Mouse (Mus musculus): ENCODE results near the gene Gm5108. TPM values are rescaled to one million over a fixed set of nuclear protein-coding genes. Genes with fewer than 3 reads are reported as not detected.

Gm5108 gene
- not detected for total RNA-seq (2021)

DNA sequence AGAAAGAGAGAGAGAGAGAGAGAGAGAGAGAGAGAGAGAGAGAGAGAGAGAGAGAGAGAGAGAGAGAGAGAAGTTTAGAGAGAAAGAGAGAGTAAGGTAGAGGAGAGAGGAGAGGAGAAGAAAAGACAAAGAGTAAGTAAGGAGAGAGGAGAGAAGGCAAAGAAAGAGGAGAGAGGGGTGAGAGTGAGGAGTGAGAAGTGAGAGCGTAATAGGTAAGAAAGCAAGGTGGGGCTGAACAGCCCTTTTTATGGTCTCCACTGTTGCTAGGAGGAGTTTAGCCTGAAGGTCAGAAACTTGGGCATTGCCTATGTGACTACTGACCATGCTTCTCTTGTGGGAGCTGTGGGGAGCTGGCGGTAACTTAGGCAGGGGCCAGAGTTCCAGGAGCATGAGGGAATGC is at the start of gene Gm5108:
Gene Gm5108, plus strand, starts transcription at position 301 of the 400 bp plus-strand sequence.
- no peak for DNase-seq (ENCODE audit: extremely low spot score in 1 of 2, low spot score in 1 of 2)

DNA sequence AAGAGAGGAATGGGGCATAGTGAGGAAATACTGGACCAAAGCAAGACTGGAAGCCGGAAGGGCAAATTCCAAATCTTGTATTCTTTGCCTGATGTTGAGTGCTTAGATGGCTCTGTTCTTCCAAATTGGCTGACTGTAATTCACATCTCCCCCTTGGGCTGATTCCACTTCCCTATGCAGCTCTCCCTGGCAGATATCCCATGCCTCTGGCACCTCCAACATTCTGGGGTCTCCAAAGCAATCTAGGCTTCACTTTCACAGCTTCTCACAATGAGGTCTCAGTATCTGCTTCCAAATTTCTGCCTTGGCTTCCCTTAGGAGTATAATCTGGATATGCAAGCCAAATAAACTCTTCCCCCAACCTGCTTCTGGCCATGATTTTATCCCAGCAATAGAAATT is 42.5 kb upstream of the Gm5108 start:
- no peak for DNase-seq (ENCODE audit: extremely low spot score in 1 of 2, low spot score in 1 of 2)

DNA sequence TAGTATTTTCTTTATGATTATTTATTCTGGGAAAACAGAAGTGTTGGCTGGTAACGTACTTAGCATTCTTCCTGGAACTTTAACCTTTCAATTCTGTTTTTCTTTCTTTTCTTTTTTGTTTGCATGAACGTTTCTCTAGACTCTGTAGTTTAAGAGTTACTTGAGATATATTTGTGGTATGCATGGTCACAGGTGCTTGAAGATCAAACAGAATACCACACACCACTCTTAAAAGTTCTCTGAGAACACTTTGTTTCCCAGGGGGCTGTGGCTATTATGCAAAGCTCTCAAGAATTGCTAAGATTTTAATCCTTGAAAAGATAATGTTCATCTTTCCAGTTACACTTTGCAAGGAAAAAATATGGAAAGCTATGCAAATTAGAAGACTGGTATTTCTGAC is 36.9 kb upstream of the Gm5108 start:
- DNase-seq (ENCODE audit: extremely low spot score in 1 of 2, low spot score in 1 of 2), result no peak

DNA sequence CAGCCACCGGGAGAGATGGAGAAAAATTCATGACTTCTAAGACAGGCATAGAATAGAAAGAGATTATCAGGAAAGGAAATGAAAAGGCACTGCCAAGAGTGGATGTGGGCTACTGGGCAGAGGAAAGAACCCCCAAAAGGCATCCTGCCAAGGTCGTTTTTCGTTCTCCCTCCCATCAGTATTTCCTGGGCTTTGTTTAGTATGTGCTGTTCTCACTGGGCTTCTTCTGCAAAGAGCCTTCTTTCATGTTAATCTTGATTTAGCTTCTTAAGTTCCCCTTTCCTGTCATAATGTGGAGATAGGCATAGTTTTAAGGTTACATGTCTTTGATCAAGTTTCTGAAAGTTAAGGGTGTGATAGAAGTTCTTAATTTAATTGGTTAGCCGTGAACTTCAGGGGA is 10.9 kb upstream of the Gm5108 start:
- no peak for DNase-seq (ENCODE audit: extremely low spot score in 1 of 2, low spot score in 1 of 2)

DNA sequence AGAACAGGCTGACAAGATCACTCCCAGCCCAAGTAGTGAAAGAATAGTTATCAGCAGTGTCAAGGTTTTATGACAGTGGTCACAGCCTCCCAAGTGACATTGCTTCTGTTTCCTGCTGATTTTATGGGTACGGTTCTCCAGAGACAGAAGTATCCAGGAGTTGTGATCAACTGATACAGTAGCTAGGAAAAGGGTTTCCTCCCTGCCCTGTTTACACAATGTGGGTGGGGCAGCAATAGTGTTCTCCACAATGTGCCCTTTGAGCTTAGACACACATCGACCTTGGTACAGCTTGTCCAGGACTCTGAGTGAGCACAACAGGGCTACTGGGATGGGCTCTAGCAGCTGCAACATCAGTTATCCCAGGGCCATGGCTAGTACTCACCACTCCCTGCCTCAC is 9.8 kb upstream of the Gm5108 start:
- no peak for DNase-seq (ENCODE audit: extremely low spot score in 1 of 2, low spot score in 1 of 2)

DNA sequence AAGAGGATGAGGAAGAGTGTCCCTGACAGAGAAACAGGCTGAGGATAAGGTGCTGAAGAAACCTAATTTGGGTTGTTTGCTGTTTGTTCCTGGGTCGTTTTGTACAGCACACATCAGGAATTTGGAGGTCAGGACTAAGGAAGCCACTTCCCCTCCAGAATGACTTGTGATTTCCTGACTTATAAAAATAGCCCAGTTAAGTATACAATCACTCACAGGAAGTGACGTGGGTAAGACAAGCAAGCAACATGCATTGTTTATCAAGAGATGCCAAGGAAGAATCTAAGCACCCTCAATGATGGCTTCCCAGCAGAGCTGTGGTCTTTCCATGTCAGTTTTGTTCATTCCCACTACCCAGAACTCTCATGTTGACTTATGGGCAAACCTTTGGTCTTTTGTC is 1.7 kb downstream of the Gm5108 start:
- no peak for DNase-seq (ENCODE audit: extremely low spot score in 1 of 2, low spot score in 1 of 2)

DNA sequence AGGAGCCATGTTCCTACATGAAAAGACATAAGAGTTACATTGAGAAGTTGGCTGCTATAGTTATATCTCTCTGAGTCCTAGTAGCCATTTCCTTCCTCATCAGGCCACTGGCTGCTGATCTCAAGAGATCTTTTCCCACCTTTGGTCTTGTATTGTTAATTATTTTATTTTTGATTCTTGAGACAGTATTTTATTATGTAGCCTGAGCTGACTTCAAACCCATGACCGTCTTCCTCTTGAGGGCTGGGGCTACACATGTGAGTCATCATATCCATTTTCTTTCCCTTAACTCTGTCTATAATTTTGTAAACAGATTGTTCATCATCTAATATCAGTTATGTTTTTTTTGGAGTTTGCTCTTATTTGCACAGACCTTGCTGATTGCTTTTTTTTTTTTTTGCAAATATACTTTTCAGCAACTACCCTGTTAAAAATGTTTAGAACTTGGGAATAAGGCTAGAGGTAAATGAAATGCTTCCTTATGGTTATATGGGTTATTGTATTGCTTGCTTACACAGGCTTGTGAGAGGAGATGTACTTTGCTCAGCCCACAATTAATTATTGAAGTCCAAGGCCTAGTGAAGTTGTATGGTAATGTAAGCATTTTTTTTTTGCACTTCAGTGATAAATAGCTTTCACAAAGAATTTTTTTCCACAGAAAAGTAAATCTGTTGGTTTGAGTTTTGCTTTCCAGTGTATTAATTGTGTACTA is 2.8 kb downstream of the Gm5108 start:
- DNase-seq (ENCODE audit: extremely low spot score in 1 of 2, low spot score in 1 of 2), result no peak

DNA sequence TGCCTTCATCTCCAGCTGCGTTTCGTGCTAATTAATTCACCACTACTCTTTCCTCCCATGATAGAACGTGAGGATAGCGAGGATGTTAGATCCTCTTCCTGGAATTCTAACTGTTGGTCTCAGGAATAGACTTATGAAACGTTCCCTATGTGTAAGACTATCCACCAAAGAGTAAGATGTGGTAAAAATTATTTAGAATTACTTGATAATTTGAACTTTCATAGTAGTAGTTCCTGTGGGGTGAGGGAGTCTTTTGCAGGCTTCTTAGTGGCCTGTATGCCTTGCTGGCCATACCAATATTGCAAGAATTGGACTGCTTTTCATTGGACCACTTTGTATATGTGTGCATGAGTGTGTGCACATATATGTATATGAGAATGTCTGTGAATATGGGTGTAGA is 4.9 kb downstream of the Gm5108 start, which contains the start of gene Gm21905:
Gene Gm21905, minus strand, starts transcription at position 101 of the 400 bp plus-strand sequence.
- no peak for DNase-seq (ENCODE audit: extremely low spot score in 1 of 2, low spot score in 1 of 2)

DNA sequence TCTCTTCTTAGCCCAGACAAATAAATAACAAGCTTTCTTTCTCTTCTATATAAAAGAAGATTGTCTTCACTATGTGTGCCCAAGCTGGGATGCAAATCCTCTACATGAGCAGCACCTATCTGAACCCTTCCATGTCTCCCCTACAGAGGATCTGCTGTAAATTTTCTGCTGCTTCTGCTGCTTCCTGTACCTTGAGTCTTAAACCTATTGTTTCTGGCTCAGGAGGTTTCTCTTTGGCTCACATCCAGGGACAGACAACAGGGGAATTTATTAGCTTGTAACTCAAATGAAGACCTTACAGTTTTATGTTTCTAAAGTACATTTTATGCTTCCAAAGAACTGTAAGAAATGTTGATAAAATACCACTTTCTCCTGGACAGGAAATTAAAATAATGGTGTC is 5.5 kb downstream of the Gm5108 start:
- no peak for DNase-seq (ENCODE audit: extremely low spot score in 1 of 2, low spot score in 1 of 2)

DNA sequence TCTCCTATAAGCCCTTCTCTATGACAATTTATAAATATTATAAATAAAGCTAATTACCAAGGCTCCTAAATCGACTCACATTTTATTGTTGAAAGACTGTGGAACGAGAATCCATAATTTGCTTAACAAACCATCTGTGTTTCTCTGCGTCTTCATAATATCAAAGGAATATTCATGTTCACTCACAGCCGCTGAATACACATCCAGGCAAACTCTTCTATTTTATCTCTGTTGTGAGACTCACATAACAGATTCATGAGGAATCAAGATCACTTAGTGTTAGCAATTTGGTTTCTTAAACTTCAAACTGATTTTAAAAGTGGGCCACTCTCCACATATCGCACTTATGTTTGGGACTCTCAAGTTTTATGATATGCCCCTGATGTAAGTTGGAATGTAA is 6.6 kb downstream of the Gm5108 start:
- no peak for DNase-seq (ENCODE audit: extremely low spot score in 1 of 2, low spot score in 1 of 2)

DNA sequence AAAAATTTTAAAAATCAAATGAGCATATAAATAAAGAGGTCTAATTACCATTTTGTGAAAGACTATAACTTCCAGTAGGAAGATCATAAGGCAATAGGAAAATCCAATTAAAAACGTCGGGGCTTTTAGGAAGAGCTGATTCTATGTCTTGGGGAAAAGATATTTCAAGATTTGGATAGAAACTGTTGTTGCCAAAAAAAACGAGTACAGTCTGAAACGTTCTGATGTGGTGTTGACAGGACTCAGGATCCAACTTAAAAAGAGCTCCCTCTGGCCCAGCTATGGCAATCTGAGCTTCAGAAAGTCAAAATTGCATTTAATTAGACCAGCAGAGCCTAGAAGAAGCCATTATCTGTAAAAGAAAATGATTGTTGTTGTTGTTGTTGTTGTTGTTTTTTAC is 12.6 kb downstream of the Gm5108 start:
- no peak for DNase-seq (ENCODE audit: extremely low spot score in 1 of 2, low spot score in 1 of 2)

DNA sequence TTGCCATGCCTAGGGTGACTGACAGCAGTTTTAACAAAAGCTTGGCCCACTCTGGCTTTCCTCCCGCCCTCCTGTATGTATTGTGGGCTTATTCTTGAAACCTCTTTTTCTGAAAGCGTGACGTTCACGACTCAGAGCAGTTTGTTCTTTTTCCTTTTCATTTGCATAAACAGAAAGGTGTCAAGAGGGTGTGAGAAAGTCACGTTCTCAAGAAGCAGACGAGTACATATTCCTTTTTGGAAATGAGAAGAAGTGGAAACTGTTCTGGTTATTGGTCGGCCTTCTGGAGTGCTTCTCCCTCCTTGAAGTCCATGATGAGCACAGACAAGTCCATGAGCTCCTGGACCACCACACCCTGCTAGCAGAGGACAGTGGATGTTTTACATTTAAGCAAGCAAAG is 14.0 kb downstream of the Gm5108 start:
- no peak for DNase-seq (ENCODE audit: extremely low spot score in 1 of 2, low spot score in 1 of 2)

DNA sequence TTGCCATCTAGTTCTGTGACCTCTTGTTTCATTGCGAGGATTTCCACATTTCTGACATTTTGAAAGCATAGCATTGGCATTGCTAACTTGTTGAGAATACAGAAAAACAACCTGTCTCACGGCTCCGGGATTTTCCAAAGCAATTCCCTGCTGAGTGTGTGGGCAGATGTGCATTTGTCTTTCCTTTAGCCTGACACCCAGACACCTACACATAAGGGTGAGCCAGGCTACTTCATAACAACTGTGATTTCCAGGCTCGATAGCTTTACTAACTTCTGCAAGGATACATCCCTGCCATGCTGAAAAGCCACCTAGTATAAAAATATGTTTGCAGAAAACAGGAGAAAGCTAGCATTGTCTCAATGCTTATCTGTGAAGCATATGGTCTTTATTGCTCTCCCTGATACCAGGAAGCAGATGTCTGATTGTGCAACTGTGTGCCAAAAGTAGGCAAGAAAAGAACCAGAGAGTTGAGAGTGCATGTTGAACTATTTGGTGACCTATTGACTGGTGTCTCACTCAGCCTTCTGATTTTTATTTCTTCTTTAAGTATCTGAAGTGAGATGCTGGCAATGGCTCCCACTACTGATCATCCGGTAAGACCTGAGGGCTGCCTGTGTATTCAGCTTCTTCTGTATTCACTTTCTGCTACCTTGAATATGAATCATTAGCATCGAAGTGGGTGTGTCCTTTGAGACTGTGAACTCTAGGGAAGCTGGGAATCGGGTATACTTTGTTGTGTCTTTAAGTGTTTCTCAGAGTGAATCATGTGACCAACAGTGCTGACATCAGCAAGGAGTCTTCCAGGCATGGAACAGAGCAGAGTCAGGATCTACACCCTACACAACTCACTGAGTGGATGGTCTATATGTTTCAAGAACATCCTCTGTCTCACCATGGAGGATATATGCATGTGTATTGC is 20.5 kb downstream of the Gm5108 start:
- no peak for DNase-seq (ENCODE audit: extremely low spot score in 1 of 2, low spot score in 1 of 2)

DNA sequence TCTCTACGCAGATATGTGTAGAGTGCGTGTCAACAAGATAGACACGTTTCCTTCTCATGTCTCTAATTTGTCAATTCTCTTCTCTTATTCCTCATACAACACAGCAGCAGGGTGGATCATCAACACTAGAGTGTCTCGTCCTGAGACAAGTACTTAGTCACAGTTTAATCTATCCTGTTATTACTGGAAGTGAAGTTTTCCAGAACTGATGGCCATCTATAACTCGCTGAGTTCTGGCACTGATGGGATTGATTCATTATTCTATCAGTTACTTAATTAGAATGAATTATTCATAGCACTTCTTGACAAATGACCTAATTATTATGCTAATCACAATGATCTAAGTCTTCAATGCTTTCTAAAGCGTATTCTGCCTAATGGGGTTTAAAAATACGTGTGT is 28.1 kb downstream of the Gm5108 start:
- no peak for DNase-seq (ENCODE audit: extremely low spot score in 1 of 2, low spot score in 1 of 2)

DNA sequence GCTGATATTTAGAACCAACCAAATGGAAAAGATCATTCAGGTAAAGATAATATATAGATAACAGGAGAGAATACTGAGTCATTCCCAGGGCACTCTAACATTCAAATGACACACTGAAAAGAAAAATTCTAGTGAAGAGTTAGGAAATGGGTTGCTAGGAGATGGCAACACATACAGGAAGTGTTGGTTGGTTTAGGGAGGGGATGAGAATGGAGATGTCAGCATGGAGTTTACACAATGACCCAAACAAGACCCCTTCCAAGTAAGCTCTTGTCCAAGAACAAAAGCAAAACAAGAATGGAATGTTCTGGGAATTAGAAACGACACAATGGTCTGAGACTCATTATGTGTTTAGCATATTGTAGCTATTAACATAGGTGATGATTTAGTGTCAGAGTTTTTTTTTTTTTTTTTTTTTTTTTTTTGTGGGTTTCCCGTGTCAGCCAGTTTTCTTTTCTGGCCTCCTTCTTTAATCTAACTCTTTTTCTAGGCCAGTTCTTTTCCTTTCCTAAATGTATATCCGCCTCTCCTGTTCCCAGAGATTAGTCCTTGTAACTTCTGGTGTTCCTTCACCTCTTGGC is 40.6 kb downstream of the Gm5108 start:
- DNase-seq (ENCODE audit: extremely low spot score in 1 of 2, low spot score in 1 of 2), result no peak

DNA sequence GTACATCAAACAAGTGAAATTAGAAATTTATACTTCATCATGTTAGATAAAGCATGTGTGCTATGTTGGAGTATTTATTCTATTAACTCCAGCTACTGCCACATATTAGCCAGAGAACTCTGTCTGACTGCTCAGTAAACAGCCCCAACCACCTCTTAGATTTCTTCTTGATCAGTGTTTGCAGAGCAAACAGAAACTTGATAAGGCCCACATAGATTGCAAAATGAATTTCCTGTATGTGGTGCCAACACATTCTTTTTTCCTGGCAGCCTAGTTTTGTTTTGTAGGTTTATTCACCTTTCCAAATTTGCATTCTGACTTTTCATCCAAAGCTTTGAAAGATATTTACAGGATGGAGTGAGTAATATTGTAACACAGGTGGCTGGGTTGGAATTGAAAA is 49.0 kb downstream of the Gm5108 start:
- DNase-seq (ENCODE audit: extremely low spot score in 1 of 2, low spot score in 1 of 2), result no peak

DNA sequence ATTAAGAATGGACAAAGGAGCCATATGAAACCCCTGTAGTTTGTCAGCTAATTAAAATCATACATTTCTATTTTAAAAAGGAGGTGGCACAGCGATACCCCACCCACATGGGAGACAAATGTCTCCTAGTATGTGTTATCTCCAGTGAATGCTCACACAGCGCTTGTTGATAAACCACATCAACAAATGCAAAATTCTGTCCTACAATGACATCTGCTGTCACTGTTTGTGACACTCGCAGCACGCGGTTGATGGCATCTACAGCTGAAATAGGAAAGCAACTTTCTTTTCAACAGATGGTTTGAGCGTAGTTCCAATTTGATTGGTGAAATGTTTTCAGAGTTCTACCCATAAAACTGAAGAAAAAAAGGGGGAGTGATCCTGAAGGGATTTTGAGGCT is 61.1 kb downstream of the Gm5108 start:
- no peak for DNase-seq (ENCODE audit: extremely low spot score in 1 of 2, low spot score in 1 of 2)

DNA sequence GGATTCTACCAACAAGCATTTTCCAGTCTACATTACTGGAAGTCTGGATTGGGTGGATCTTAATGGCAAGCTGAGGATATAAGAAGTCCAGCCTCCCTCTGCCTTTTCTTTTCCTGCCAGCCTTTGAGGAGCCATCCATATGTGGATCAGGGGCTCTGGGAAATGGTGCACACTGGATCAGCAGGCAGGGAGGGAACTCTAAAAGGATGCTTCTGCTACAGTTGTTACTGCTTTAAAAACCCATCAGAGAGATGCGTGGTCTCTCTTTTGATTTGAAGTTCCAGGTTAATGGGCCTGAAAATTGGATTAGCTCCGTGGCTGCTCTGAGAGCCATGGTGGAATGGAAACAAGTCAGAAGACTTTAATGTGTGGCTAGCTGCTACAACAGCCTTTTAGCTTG is 62.4 kb downstream of the Gm5108 start:
- no peak for DNase-seq (ENCODE audit: extremely low spot score in 1 of 2, low spot score in 1 of 2)

DNA sequence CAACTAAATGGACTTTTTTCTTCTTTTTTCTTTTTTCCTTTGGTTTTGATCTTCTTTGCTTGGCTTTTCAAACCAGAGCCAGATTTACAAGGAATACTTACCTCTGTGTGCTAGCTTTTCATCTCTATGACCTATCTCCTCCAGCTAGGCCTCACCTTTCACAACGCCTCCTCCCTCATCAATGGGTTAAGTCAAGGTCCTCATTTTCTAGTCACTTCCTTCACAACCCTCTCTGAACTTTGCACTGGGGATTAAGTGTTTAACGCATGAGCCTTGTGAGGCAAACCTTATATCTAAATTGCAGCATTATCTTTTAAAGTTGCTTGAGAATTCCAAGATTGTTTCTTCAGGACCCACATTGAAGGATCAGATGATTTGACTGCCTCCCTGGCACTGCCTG is 63.0 kb downstream of the Gm5108 start:
- DNase-seq (ENCODE audit: extremely low spot score in 1 of 2, low spot score in 1 of 2), result no peak

DNA sequence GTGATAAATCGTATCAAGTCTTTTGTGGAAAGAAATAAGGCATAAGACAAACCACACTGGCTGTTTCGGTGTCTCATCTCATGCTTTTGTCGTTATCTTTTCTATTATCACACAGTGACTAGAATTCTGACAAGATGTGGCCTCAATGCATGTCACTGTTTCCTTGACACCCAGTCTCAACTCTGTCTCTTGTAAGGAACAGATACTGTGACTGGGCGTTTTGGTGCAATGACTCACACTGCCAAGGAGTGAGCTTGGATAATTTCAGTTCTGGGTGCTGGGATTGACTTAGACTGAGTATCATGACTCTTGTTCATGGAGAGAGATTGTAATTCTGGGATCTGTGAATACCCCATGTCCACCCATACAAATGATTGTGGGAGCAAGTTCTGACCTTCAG is 65.6 kb downstream of the Gm5108 start:
- DNase-seq (ENCODE audit: extremely low spot score in 1 of 2, low spot score in 1 of 2), result no peak

DNA sequence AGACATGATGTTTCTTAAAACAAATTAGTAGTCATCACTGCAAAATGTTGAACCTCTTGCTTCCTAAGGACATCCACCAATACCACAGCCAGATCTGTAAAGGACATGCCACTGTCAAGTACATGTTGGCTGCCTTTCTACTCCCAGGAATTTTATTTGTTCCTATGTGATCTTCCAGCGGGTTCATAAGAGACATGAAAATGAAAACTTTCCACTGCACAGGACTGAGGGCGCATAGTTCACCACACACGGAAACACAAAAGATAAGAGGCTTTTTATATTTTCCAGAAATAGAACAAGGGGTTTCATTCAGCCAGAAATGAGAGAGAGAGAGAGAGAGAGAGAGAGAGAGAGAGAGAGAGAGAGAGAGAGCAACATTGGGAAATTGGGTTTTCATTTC is 70.1 kb downstream of the Gm5108 start:
- DNase-seq (ENCODE audit: extremely low spot score in 1 of 2, low spot score in 1 of 2), result no peak
